Mouse (Mus musculus) frontal cortex, adult (tissue): ENCODE measurements around the gene Mettl7a1.
"Not testable (repeated sequence)": the region's sequence is repeated elsewhere in the genome, so short reads cannot be mapped to it uniquely, and the experiment has no call there.

Source experiments
- ATAC-seq: cut with Nextera tagmentation; 2 replicates; pipeline ENCODE4 v1.9.2; 2017; ENCODE audit warnings: mild to moderate bottlenecking, moderate library complexity, mixed read lengths; ENCODE audit not compliant: low TSS enrichment

The Mettl7a1 gene

GRCm38 (mm10) chr15:100341314-100341980, 37.5 kb downstream of the Mettl7a1 start:
- not testable (repeated sequence) for ATAC-seq

GRCm38 (mm10) chr15:100345484-100345883, 41.5 kb downstream of the Mettl7a1 start:
- no peak for ATAC-seq

GRCm38 (mm10) chr15:100346761-100347160, 42.8 kb downstream of the Mettl7a1 start:
- no peak for ATAC-seq

- no peak for ATAC-seq
Observed at GRCm38 (mm10) chr15:100349496-100349895, 45.6 kb downstream of the Mettl7a1 start.

GRCm38 (mm10) chr15:100351501-100352060, 47.6 kb downstream of the Mettl7a1 start:
- no peak for ATAC-seq

GRCm38 (mm10) chr15:100352711-100353250, 48.8 kb downstream of the Mettl7a1 start, which contains the start of the genes Methig1 and Mettl7a2:
Gene Methig1 (plus strand): TSS chr15:100353149.
Gene Mettl7a2 (plus strand): TSS chr15:100353200.
- no peak for ATAC-seq

- ATAC-seq, result not testable (repeated sequence)
Observed at GRCm38 (mm10) chr15:100353399-100353798, 49.5 kb downstream of the Mettl7a1 start.

- ATAC-seq, result no peak
Observed at GRCm38 (mm10) chr15:100355876-100356275, 51.9 kb downstream of the Mettl7a1 start.

GRCm38 (mm10) chr15:100364242-100364641, 60.3 kb downstream of the Mettl7a1 start, which contains the start of gene Higd1c:
Gene Higd1c (plus strand): TSS chr15:100364542.
- no peak for ATAC-seq

- ATAC-seq, result not testable (repeated sequence)
Observed at GRCm38 (mm10) chr15:100365967-100366366, 62.0 kb downstream of the Mettl7a1 start.

GRCm38 (mm10) chr15:100367119-100367518, 63.2 kb downstream of the Mettl7a1 start:
- ATAC-seq, result no peak

GRCm38 (mm10) chr15:100375066-100375465, 71.1 kb downstream of the Mettl7a1 start:
- peak; percentile 65 for ATAC-seq

- ATAC-seq, result peak; percentile 73; the same call in 1 of the 2 replicates
Observed at GRCm38 (mm10) chr15:100377847-100378505, 74.0 kb downstream of the Mettl7a1 start.
